Mouse (Mus musculus): ENCODE data around the gene Qsox1. TPM values are rescaled to one million over a fixed set of nuclear protein-coding genes. Genes with fewer than 3 reads are reported as not detected.

Qsox1 gene
- total RNA-seq, 2 experiments from 2014 or later: 0.91 to 8.8 TPM

Other genes starting within 250 kb of the Qsox1 start
- gene Lhx4, start 61.2 kb downstream of the Qsox1 start, total RNA-seq (2015; ENCODE audit: low replicate concordance): not detected in 2 replicates
- not detected in 2 replicates for gene Lhx4, start 61.2 kb downstream of the Qsox1 start, total RNA-seq (2017; ENCODE audit: low replicate concordance)
- gene Cep350, start 160.4 kb upstream of the Qsox1 start, total RNA-seq (2015; ENCODE audit: low replicate concordance): 71.7 and 94.7 TPM in 2 replicates
- gene Cep350, start 160.4 kb upstream of the Qsox1 start, total RNA-seq (2017; ENCODE audit: low replicate concordance): 92.1 and 109 TPM in 2 replicates
- 119 and 138 TPM in 2 replicates for gene Tor1aip2, start 222.5 kb upstream of the Qsox1 start, total RNA-seq (2015; ENCODE audit: low replicate concordance)
- gene Tor1aip2, start 222.5 kb upstream of the Qsox1 start, total RNA-seq (2017; ENCODE audit: low replicate concordance): 128 and 132 TPM in 2 replicates
- gene Tor1aip1, start 223.6 kb upstream of the Qsox1 start, total RNA-seq (2015; ENCODE audit: low replicate concordance): 85.1 and 91.9 TPM in 2 replicates
- 34.5 and 75.0 TPM in 2 replicates for gene Tor1aip1, start 223.6 kb upstream of the Qsox1 start, total RNA-seq (2017; ENCODE audit: low replicate concordance)

Data from erythroid progenitor cell, adult 5-6 weeks (primary cell).